Mouse (Mus musculus) C2C12 (cell line): ENCODE measurements around the gene Cyp4f39.

Source experiments
- CTCF ChIP-seq: IDR thresholded peaks from one replicate; pipeline ENCODE4 v1.5.1; 2011; ENCODE audit not compliant: control insufficient read depth, insufficient read depth, insufficient read length
- MAX ChIP-seq: IDR thresholded peaks from one replicate; pipeline ENCODE4 v1.6.1; 2011; ENCODE audit warnings: mild to moderate bottlenecking, control low read depth

DNA sequence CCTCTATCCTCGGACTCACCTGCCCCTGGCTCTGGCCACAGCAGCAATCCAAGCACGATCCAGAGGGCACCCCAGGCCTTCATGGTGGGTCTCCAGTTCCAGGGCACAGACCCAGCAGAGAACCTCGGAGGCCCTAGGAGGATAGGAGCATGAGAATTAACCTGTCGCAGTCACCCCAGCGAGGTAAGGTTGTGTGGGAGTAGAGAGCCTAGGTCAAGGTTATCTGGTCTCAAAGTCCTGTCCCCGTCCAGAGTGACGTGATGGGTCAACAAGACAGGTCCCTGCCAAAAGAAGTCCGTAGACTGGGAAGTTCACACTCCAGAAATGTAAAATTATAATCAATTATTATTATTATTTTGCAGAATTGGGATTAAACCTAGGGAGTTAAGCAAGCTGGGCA, 31.7 kb upstream of the Cyp4f39 start:
- TF ChIP-seq CTCF (no peak), MAX (no peak)
